Mouse (Mus musculus): Measurements from ENCODE around the gene Socs3.

The Socs3 gene

DNA sequence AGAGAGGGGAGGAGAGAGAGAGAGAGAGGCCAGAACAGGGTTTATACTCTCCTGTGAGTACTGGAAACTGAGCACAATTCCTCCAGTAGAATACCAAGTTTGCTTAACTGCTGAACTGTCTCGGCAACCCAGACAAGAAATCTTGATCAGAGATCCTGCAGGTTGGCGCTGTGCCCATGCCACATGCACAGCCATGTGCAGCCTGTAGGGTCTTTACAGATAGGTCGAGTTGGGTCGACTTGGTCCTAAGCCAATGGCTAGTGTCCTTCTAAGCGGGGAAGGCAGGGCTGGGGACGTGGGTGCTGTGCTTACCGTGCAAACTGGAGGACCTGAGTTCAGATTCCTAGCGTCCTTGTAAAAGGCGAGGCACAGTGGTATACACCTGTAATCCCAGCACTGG lies 15.0 kb downstream of the Socs3 start:
- no peak for DNase-seq (ENCODE audit: low read depth, low spot score)

DNA sequence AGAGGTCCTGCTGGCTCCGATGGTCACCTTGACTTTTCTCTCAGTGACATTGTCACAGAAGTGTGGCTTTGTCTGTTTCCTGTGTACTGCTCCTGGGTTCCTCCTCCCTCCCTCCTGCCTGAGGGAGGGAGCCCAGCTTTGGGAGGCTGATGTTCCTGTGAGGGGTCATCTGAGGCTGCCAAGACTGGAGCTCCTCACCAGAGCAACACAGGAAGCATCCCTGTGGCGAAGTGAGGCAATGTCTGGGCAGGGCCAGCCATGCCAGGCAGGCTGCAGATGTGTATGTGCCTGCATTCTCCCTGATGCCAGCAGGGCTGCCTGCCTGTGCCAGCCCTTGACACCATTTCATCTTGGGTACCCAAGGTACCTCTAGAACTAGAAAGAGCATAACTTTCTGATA lies 15.8 kb downstream of the Socs3 start:
- no peak for DNase-seq (ENCODE audit: low read depth, low spot score)

- DNase-seq (ENCODE audit: low read depth, low spot score) = peak; percentile 76
Observed at GRCm38 (mm10) chr11:117952174-117952933, 17.5 kb downstream of the Socs3 start.

GRCm38 (mm10) chr11:117951391-117951790 lies 18.5 kb downstream of the Socs3 start:
- no peak for DNase-seq (ENCODE audit: low read depth, low spot score)

DNA sequence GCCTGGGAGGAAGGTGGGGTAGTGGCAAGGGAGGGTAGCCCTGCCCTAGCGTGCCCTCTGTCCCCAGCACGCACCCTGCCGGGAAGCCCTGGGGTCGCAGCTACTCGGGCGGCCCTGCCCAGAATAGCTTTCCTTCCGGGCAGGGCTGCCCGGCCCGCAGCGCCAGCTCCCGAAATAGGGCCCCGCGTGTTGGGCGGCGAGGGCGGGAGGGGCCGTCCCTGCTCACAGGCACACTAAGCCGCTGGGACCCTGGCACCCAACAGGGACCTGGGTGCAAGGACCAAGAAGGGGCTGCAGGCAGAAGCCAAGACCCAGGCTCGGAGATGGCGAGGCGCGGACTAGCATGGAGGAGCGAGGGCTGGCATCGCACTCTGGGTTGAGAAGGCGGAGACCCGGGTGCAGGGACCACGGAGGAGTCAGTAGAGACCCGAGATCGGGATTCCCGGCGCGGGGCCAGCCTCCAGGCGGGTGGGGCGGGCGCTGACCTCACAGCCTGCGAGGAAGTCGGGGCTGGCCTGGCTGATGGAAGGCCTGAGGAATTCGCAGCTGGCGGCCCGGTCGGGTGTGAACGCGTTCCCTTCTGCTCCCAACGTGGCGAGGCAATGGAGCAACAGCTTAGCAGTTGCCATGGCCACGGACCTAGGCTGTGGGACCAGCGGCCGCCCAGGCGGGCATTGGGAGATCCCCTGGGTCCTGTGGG lies 20.3 kb downstream of the Socs3 start:
- no peak for DNase-seq (ENCODE audit: low read depth, low spot score)

DNA sequence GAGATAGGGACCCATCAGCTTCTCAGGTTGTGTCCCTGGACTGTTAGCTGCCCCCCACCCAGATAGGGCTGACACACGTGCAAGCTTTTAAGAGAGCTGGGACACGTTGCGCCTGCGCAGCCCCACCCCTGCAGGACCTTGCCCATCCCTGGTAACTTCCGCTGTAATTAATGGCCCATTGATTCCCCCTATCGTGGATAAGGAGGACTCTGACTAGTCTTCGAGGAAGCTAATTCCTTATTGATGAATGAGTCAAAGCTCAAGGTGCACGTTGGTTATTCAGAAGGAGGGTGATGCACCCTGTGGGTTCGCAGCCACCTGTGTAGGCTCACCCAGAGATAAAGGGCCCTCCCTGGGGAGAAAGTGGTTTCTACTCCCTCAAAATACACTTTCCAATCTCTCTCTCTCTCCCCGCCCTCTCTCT lies 22.8 kb downstream of the Socs3 start:
- peak; percentile 85 for DNase-seq (ENCODE audit: low read depth, low spot score)

- no peak for DNase-seq (ENCODE audit: low read depth, low spot score)
Observed at GRCm38 (mm10) chr11:117946195-117946979, 23.5 kb downstream of the Socs3 start.

DNA sequence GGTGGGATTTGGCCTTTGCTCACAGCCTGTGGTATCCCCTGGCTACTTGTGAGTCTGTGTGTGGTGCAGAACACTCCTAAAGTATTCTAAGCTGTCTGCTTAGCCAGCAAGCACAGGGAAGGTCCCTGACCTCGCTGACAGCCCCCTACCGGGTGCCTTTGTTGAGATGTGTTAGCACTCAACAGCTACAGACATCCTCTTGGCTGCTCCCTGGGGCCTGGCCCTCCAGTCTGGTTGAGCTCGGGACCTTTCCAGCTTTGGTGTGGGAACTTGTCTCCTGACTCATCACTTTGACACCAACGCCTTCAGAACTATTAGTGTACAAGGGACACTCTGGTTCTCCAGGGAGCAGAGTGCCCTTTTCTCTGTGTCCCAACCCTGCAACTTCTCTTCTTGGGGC lies 28.0 kb downstream of the Socs3 start:
- no peak for DNase-seq (ENCODE audit: low read depth, low spot score)

- no peak for DNase-seq (ENCODE audit: low read depth, low spot score)
Observed at GRCm38 (mm10) chr11:117941325-117941834, 28.5 kb downstream of the Socs3 start.

GRCm38 (mm10) chr11:117940881-117941280 lies 29.0 kb downstream of the Socs3 start:
- no peak for DNase-seq (ENCODE audit: low read depth, low spot score)

- no peak for DNase-seq (ENCODE audit: low read depth, low spot score)
Observed at GRCm38 (mm10) chr11:117939741-117940285, 30.0 kb downstream of the Socs3 start.

DNA sequence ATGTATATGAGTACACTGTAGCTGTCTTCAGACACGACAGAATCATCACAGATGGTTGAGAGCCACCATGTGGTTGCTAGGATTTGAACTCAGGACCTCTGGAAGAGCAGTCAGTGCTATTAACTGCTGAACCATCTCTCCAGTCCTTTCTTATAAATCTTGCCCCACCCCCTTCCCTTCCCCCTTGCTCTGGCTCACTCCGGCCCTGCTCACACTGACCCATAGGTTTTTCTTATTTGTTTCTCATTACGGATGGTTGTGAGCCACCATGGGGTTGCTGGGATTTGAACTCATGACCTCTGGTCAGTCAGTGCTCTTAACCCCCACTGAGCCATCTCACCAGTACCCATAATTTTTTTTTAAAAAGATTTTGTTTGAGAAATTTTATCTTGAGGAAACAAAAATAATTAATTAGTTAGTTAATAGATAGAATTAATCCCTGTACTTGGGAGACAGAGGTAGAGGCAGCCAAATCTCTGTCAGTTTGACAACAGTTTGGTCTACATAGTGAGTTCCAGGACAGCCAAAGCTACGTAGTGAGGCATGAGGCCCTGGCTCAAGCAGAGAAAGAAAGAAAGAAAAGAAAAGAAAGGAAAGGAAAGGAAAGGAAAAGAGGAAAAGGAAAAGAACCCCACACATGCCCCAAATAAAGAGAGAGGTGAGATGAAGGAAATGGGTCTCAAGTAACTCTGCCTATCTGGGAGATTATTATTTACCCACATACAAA lies 30.7 kb downstream of the Socs3 start:
- DNase-seq (ENCODE audit: low read depth, low spot score) = no peak

DNA sequence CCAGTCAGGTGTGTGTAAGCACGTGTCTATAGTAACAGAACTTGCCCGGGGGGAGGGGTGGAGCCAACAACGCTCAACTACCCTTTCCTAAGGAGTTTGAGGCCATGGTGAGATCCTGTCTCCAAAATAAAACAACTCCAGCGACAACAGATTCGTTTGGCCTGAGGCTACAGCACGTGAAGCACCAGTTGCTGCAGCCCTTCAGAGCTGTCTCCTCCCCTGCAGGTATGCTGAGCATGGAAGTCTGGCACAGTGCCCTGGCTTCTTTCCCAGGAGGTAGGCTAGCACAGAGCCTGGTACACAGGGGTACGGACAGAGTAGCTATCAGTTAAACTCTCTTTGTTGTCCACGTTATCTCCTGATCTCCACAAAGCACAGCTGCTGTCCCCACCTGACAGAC lies 33.6 kb downstream of the Socs3 start:
- DNase-seq (ENCODE audit: low read depth, low spot score) = no peak

DNA sequence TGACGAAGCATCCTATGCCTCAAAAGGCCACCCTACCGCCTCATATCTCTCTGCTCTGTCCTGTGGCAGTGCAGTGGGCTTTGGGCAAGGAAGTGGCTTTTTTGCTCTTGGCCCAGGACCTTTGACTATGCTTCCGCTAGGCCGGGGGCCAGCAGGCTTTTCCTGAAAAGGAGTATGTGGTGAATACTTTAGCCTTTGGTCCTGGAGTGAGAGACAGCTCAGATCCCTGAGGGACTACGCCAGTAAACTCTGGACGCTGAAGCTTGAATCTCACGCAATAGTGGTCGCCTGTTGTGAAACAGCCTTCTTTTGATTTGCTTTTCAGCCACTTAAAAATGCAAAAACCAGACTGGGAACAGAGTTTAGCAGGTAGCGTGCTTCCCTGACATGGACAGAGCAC lies 34.2 kb downstream of the Socs3 start:
- no peak for DNase-seq (ENCODE audit: low read depth, low spot score)

GRCm38 (mm10) chr11:117934576-117935368 lies 35.1 kb downstream of the Socs3 start:
- no peak for DNase-seq (ENCODE audit: low read depth, low spot score)

DNA sequence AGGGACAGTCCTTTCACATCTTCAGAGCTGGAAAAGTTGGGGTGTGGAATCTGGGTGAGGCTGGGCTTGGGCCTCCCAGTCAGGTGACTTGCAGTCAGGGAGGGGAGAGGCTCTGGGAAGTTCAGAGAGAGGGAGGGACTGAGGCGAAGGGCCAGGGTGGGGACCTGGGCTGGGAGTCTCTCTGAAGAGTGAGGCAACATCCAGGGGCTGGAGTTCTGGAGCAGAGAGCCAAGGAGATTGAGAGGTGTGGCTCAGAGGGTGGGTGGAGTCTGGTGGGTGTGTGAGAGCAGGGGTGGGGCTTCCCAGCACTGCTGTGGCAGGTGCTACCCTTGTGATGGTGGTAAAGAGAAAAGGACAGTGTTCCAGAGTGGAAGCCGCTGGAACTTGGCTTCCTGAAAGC lies 35.7 kb downstream of the Socs3 start:
- no peak for DNase-seq (ENCODE audit: low read depth, low spot score)

GRCm38 (mm10) chr11:117932195-117932594 lies 37.7 kb downstream of the Socs3 start:
- DNase-seq (ENCODE audit: low read depth, low spot score) = no peak

DNA sequence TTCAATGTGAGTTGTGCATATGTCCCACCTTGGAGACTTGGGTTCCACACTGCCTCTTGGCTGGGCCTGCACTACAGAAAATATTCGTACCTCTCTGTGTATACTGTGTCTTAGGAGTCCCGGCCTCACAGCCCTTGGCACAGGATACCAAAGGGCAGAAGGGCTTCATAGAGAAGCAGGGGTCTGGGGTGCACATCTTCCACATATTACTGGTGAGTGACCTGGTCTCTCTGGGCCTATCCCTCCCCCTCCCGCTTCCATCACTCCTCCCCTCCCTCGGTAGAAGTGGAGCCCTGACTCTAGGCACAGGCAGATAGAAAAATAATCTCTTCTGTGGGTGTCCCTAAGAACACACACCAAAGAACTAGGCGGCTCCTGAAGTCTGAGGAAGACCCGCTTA lies 38.3 kb downstream of the Socs3 start:
- DNase-seq (ENCODE audit: low read depth, low spot score) = no peak

- no peak for DNase-seq (ENCODE audit: low read depth, low spot score)
Observed at GRCm38 (mm10) chr11:117930781-117931338, 39.0 kb downstream of the Socs3 start.

GRCm38 (mm10) chr11:117925541-117925940 lies 44.3 kb downstream of the Socs3 start:
- no peak for DNase-seq (ENCODE audit: low read depth, low spot score)
